Mouse (Mus musculus) liver, embryonic 11.5 days (tissue): ENCODE results near the gene Drd1. TPM values are rescaled to one million over a fixed set of nuclear protein-coding genes. Genes with fewer than 3 reads are reported as not detected.

Experiments used
- ATAC-seq: fragments of 200-750 bp; cut with Nextera tagmentation; replicated peaks from 2 replicates; pipeline ENCODE4 v1.8.0; 2017; ENCODE audit warnings: moderate number of reproducible peaks, mild to moderate bottlenecking, moderate TSS enrichment, moderate library complexity; ENCODE audit not compliant: low FRiP score
- DNase-seq: peaks from one replicate; pipeline ENCODE4 v3.0.0-alpha.2; 2017; ENCODE audit warnings: low spot score
- H3K27ac ChIP-seq: fragments of 300-500 bp; sonication (generic); 2 replicates; pipeline ENCODE4 v1.5.1; 2014; ENCODE audit warnings: mild to moderate bottlenecking, low read depth, low read length, control low read depth
- H3K27me3 ChIP-seq: fragments of 300-500 bp; sonication (generic); replicated peaks from 2 replicates; pipeline ENCODE4 v1.6.1; 2014; ENCODE audit warnings: low read length, mixed read lengths; ENCODE audit not compliant: control insufficient read depth, insufficient read depth
- H3K36me3 ChIP-seq: fragments of 300-500 bp; sonication (generic); 2 replicates; pipeline ENCODE4 v1.6.1; 2014; ENCODE audit warnings: mild to moderate bottlenecking, low read length, moderate library complexity, mixed read lengths; ENCODE audit not compliant: control insufficient read depth, insufficient read depth
- H3K4me1 ChIP-seq: fragments of 300-500 bp; sonication (generic); replicated peaks from 2 replicates; pipeline ENCODE4 v1.6.1; 2014; ENCODE audit warnings: low read length, mixed read lengths; ENCODE audit not compliant: control insufficient read depth, insufficient read depth
- H3K4me2 ChIP-seq: fragments of 300-500 bp; sonication (generic); 2 replicates; pipeline ENCODE4 v1.6.1; 2014; ENCODE audit warnings: mild to moderate bottlenecking, control low read depth, moderate library complexity
- H3K4me3 ChIP-seq: fragments of 300-500 bp; sonication (generic); 2 replicates; pipeline ENCODE4 v1.5.1; 2014; ENCODE audit warnings: low read depth, low read length, control low read depth
- H3K9ac ChIP-seq: fragments of 300-500 bp; sonication (generic); 2 replicates; pipeline ENCODE4 v1.6.1; 2014; ENCODE audit warnings: low read depth, low read length, control low read depth
- H3K9me3 ChIP-seq: fragments of 300-500 bp; sonication (generic); 2 replicates; pipeline ENCODE4 v1.6.1; 2016; ENCODE audit warnings: low read length, inconsistent platforms, mixed read lengths; ENCODE audit not compliant: control insufficient read depth
- WGBS: fragments of 180-500 bp; shearing (Covaris S2); extraction: QIAGEN DNeasy Blood & Tissue Kit; methylation state at CpG from one replicate; pipeline ENCODE4 v1.1.7; 2014; 5-methylcytosine and 5-hydroxymethylcytosine counted together
- polyA plus RNA-seq: library from polyadenylated mRNA; unstranded; fragments of >200 nt; fragmentation: Nextera tagmentation; extraction: Ambion mirVana; gene quantifications from 2 replicates; pipeline ENCODE4 v1.2.1, GENCODE M21; 2014

Gene Drd1
- polyA plus RNA-seq, 1 experiment from 2014 or later: not detected

- Histone ChIP-seq H3K9me3 (no peaks in the 10 kb centered on the region), H3K27ac (no peak overlapping the region), H3K27me3 (no peaks in the 10 kb centered on the region), H3K9ac (no peak overlapping the region), H3K4me1 (no peaks in the 10 kb centered on the region), H3K4me2 (no peak overlapping the region), H3K4me3 (no peak overlapping the region), H3K36me3 (peaks cover 40% of the 10 kb centered on the region)
- WGBS: 92% methylated on average over 4 of the region's 4 CpGs
- no peak for DNase-seq
- ATAC-seq: no peak
These were observed 38.8 kb upstream of the Drd1 start for GRCm38 (mm10) chr13:54094349-54094748.

- H3K27me3 ChIP-seq: no peaks in the 10 kb centered on the region
- H3K9me3 ChIP-seq: no peaks in the 10 kb centered on the region
- no peak overlapping the region for H3K9ac ChIP-seq
- H3K4me3 ChIP-seq: no peak overlapping the region
- H3K36me3 ChIP-seq: peaks cover 50% of the 10 kb centered on the region
- DNase-seq (no peak), ATAC-seq (no peak)
- no peaks in the 10 kb centered on the region for H3K4me1 ChIP-seq
- no peak overlapping the region for H3K27ac ChIP-seq
- WGBS: 74% methylated on average over 6 of the region's 6 CpGs
- H3K4me2 ChIP-seq: no peak overlapping the region
These were observed 36.2 kb upstream of the Drd1 start for GRCm38 (mm10) chr13:54091719-54092118.

- no peak overlapping the region for H3K27ac ChIP-seq
- no peak overlapping the region for H3K4me3 ChIP-seq
- ATAC-seq (no peak), DNase-seq (no peak)
- no peaks in the 10 kb centered on the region for H3K27me3 ChIP-seq
- H3K9me3 ChIP-seq: no peaks in the 10 kb centered on the region
- peaks cover 31% of the 10 kb centered on the region for H3K36me3 ChIP-seq
- H3K4me2 ChIP-seq: no peak overlapping the region
- H3K4me1 ChIP-seq: peaks cover 11% of the 10 kb centered on the region
- 94% methylated on average over 18 of the region's 18 CpGs for WGBS
- no peak overlapping the region for H3K9ac ChIP-seq
These were observed 29.8 kb upstream of the Drd1 start for GRCm38 (mm10) chr13:54085266-54085665.

GRCm38 (mm10) chr13:54084826-54085225, 29.3 kb upstream of the Drd1 start:
- Histone ChIP-seq H3K4me3 (no peak overlapping the region), H3K27me3 (no peaks in the 10 kb centered on the region), H3K27ac (no peak overlapping the region), H3K4me2 (no peak overlapping the region), H3K36me3 (peaks cover 28% of the 10 kb centered on the region), H3K4me1 (peaks cover 16% of the 10 kb centered on the region), H3K9me3 (no peaks in the 10 kb centered on the region), H3K9ac (no peak overlapping the region)
- no peak for ATAC-seq
- no peak for DNase-seq
- 93% methylated on average over 5 of the region's 5 CpGs for WGBS

- H3K27me3 ChIP-seq: no peaks in the 10 kb centered on the region
- no peak for ATAC-seq
- peaks cover 23% of the 10 kb centered on the region for H3K36me3 ChIP-seq
- H3K9me3 ChIP-seq: no peaks in the 10 kb centered on the region
- H3K4me3 ChIP-seq: no peak overlapping the region
- no peak overlapping the region for H3K9ac ChIP-seq
- H3K27ac ChIP-seq: no peak overlapping the region
- peaks cover 22% of the 10 kb centered on the region for H3K4me1 ChIP-seq
- H3K4me2 ChIP-seq: no peak overlapping the region
- no peak for DNase-seq
- 78% methylated on average over 4 of the region's 4 CpGs for WGBS
These were observed 28.7 kb upstream of the Drd1 start for GRCm38 (mm10) chr13:54084178-54084577.

GRCm38 (mm10) chr13:54082946-54083345, 27.4 kb upstream of the Drd1 start:
- Histone ChIP-seq H3K4me2 (no peak overlapping the region), H3K4me3 (no peak overlapping the region), H3K9me3 (no peaks in the 10 kb centered on the region), H3K36me3 (peaks cover 17% of the 10 kb centered on the region), H3K9ac (no peak overlapping the region), H3K27ac (no peak overlapping the region), H3K27me3 (no peaks in the 10 kb centered on the region), H3K4me1 (peaks cover 29% of the 10 kb centered on the region)
- ATAC-seq (no peak), DNase-seq (no peak)
- 51% methylated on average over 5 of the region's 5 CpGs for WGBS

- Histone ChIP-seq H3K4me2 (no peak overlapping the region), H3K4me3 (no peak overlapping the region), H3K36me3 (peaks cover 2% of the 10 kb centered on the region), H3K27ac (no peak overlapping the region), H3K4me1 (peaks cover 40% of the 10 kb centered on the region), H3K9ac (no peak overlapping the region), H3K27me3 (no peaks in the 10 kb centered on the region), H3K9me3 (no peaks in the 10 kb centered on the region)
- DNase-seq: no peak
- no peak for ATAC-seq
- 81% methylated on average over 1 of the region's 1 CpGs for WGBS
These were observed 25.3 kb upstream of the Drd1 start for GRCm38 (mm10) chr13:54080785-54081184.

GRCm38 (mm10) chr13:54079782-54080759, 24.6 kb upstream of the Drd1 start:
- Histone ChIP-seq H3K4me3 (no peak overlapping the region), H3K4me2 (no peak overlapping the region), H3K9ac (no peak overlapping the region), H3K9me3 (no peaks in the 10 kb centered on the region), H3K4me1 (peaks cover 40% of the 10 kb centered on the region), H3K27me3 (no peaks in the 10 kb centered on the region), H3K27ac (no peak overlapping the region), H3K36me3 (peaks cover 4% of the 10 kb centered on the region; the same call in 1 of the 2 replicates)
- WGBS: 69% methylated on average over 12 of the region's 12 CpGs
- no peak for ATAC-seq
- no peak for DNase-seq
